Mouse (Mus musculus) liver, embryonic 18 days (tissue): ENCODE data around the gene Rdh5. TPM values are rescaled to one million over a fixed set of nuclear protein-coding genes. Genes with fewer than 3 reads are reported as not detected.

Source experiments
- polyA plus RNA-seq: library from polyadenylated mRNA; depleted of rRNA; stranded (reverse); fragments of >200 nt; gene quantifications from 2 replicates; pipeline ENCODE4 v1.2.3, GENCODE M21; 2012; rRNA removed

Rdh5 gene
- 23.6 and 27.6 TPM in 2 replicates for polyA plus RNA-seq

DNA sequence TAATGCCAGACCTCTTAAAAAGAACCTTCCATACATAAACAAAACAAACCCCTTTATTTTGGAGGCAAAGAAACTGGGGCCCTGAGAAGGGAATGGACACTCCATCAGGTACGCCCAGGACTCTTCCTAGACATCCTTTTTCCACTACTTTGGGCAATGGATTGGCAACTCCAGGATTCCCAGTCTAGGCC is at the start of gene Rdh5:
Gene Rdh5 (minus strand): TSS at position 67 of the 191 bp plus-strand sequence.

DNA sequence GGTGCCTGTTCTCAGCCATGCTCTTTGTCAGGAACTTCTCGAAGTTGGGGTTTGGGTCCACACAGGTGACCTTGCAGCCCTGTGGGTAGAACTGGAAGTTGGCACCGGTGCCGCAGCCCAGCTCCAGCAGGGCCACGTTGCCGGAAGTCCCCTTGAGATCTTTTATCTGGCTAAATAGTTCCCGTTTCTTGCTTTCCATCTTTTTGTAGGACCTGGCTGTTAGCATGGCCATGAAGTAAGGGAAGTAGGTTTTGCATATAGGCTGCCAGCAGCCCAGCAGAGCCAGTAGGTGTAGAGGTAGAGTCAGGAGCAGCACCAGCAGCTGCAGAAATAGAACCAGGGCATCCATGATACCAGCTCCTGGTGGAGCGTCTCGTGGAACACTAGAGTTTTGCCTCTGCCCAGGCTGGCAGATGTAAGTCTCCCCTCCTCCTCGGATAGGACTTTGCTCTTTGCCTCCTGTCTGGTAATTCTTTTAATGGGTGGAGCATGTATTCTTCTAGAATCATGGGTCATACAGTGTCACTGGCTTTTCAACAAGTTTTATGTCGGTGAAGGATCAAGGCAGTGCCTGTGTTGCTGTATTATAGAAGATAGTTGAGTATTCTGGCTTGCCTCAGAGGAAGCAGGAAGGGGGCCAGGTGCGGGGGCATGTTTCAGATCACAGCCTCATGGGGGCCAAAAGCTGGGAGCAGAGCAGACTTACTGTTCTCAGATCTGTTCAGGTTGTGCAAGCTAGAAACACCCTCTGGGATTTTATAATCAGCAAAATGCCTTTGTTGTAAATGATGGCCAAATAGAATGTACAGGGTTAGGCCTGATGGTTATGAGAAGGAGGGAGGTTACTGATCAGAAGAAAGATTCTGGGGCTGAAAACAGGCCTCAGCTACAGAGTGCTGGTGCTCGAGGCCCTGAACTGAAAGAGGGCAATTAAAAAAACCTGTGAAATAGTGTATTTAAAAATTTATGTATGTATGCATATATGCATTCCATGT is 38.2 kb upstream of the Rdh5 start, which contains the start of gene Mettl7b:
Gene Mettl7b (minus strand): TSS at position 399 of the 995 bp plus-strand sequence.

DNA sequence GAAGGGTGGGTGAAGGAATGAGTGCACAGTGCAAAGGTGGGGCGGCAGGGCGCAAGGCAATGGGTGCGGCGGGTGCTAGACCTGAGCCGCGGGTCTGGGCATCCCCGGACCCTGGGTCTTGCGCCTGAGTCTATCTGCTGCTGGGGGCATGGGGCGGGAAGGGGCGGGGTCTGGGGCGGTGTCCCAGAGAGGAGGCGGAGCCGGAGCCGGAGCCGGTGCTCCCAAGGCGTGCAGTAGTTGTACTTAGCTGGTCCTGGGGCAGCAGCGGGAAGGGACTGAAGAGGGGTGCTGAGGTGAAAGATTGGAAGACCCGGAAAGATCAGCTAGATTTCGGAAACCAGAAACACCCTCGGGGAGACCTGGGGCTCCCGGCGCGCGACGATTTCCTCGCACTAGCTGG is 10.9 kb upstream of the Rdh5 start, which contains the start of gene Itga7:
Gene Itga7 (plus strand): TSS at position 245 of the 400 bp plus-strand sequence.

DNA sequence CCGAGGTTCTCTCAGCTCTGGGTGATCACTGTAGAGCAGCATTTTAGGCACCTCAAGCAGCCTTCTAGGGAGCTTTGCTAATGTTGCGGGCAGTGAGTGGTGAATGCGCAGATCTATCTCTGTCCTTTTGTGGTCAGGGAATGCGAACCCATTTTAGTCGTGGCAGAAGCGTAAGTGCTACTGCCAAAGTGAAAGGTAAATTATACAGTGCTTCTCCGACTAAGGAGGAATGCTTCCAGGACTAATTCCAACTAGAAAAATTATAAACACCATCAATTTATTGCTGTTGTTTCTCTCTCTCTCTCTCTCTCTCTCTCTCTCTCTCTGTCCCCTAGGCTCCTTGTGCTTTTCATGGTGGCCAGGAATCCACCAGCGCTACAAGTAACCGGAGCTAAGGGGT is 1.2 kb upstream of the Rdh5 start, which contains the start of gene Bloc1s1:
Gene Bloc1s1 (minus strand): TSS at position 101 of the 400 bp plus-strand sequence.

DNA sequence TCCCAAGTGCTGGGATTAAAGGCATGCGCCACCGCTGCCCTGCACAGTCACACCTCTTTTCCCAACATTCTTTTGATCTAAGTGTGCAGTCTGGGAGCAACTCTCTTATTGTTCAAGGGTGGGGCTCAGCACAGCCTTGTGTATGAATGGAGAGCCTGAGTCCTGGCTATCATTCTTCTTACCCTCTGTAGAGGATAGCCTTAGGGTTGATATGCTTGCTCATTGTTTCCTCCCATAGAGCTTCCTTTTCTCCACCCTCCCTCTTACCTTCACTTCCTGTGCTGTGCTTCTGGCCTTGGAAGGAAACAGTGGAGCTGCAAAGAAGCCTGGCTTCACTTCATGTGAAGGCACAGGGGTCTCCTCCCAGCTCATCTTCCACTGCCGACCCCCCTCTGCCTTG is 22.0 kb downstream of the Rdh5 start, which contains the start of gene Cd63:
Gene Cd63 (plus strand): TSS at position 292 of the 400 bp plus-strand sequence.

DNA sequence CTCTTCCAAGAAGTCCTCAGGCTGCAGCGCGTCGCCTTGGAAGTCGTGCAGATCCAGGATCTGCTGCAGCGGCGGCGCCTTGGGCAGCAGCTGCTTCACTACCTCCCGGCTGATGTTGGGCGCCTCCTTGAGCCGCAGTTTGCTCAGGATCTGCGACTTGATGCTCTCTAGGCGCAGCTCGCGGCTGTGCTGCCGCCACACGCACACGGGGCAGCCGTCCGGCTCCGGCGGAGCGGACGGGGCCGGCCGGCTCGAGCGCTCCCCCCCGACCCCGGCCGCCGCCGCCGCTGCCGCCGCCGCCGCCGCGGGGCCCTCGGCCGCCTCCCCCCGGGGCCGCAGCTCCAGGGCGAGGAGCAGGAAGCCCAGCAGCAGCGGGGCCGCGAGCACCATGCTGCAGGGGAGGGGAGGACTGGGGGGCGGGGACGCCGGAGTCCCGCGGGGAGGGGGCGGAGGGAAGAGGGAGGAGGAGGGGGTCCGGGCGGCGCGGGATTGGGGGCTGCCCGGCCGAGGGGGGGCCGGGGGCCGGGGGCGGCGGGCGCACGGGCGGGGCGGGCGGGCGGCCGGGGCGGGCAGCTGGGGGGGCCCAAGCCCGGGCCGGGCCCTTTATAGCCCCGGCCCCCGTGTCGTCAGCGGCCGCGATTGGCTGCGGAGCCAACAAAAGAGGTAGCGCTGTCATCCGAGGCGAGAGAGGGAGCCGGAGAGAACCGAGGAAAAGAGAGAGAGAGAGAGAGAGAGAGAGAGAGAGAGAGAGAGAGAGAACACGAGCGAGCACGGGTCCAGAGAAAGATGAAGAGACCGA is 31.2 kb downstream of the Rdh5 start, which contains the start of gene Gdf11:
Gene Gdf11 (minus strand): TSS at position 423 of the 799 bp plus-strand sequence.

Other genes with a start within 250 kb of the Rdh5 start
- 6.8 and 8.7 TPM in 2 replicates for gene Suox, start 248.8 kb downstream of the Rdh5 start, polyA plus RNA-seq
- gene Rab5b, start 226.6 kb downstream of the Rdh5 start, polyA plus RNA-seq: 32.7 and 34.3 TPM in 2 replicates
- 0.49 and 0.59 TPM in 2 replicates for gene Pmel, start 218.7 kb downstream of the Rdh5 start, polyA plus RNA-seq
- 31.5 and 32.7 TPM in 2 replicates for gene Cdk2, start 217.9 kb downstream of the Rdh5 start, polyA plus RNA-seq
- gene Dgka, start 178.0 kb downstream of the Rdh5 start, polyA plus RNA-seq: 4.4 and 4.6 TPM in 2 replicates
- gene Pym1, start 175.0 kb downstream of the Rdh5 start, polyA plus RNA-seq: 15.6 and 15.9 TPM in 2 replicates
- gene Mmp19, start 132.0 kb downstream of the Rdh5 start, polyA plus RNA-seq: 11.1 and 11.9 TPM in 2 replicates
- gene Dnajc14, start 118.8 kb downstream of the Rdh5 start, polyA plus RNA-seq: 6.7 and 6.8 TPM in 2 replicates
- gene Tmem198b, start 118.5 kb downstream of the Rdh5 start, polyA plus RNA-seq: 2.8 and 3.0 TPM in 2 replicates
- gene Sarnp, start 105.6 kb downstream of the Rdh5 start, polyA plus RNA-seq: 46.5 and 49.9 TPM in 2 replicates
- 54.1 and 59.0 TPM in 2 replicates for gene Ormdl2, start 101.2 kb downstream of the Rdh5 start, polyA plus RNA-seq
- gene Gdf11, start 31.2 kb downstream of the Rdh5 start, polyA plus RNA-seq: 0.09 and 0.11 TPM in 2 replicates
- gene Cd63, start 21.9 kb downstream of the Rdh5 start, polyA plus RNA-seq: 56.7 and 68.3 TPM in 2 replicates
- 126 and 132 TPM in 2 replicates for gene Bloc1s1, start 1.1 kb upstream of the Rdh5 start, polyA plus RNA-seq
- 0.36 and 0.44 TPM in 2 replicates for gene Itga7, start 10.9 kb upstream of the Rdh5 start, polyA plus RNA-seq
- gene Mettl7b, start 38.1 kb upstream of the Rdh5 start, polyA plus RNA-seq: 0.27 and 0.96 TPM in 2 replicates
- not detected in 2 replicates for gene Olfr9, start 66.5 kb upstream of the Rdh5 start, polyA plus RNA-seq
- not detected in 2 replicates for gene Olfr763, start 87.9 kb upstream of the Rdh5 start, polyA plus RNA-seq
- not detected in 2 replicates for gene Olfr764-ps1, start 117.0 kb upstream of the Rdh5 start, polyA plus RNA-seq
- not detected in 2 replicates for gene Olfr765, start 127.1 kb upstream of the Rdh5 start, polyA plus RNA-seq
- gene Olfr766-ps1, start 146.1 kb upstream of the Rdh5 start, polyA plus RNA-seq: not detected in 2 replicates
- gene Olfr767, start 160.0 kb upstream of the Rdh5 start, polyA plus RNA-seq: not detected in 2 replicates
- not detected in 2 replicates for gene Olfr768, start 176.5 kb upstream of the Rdh5 start, polyA plus RNA-seq
- not detected in 2 replicates for gene Olfr769, start 195.0 kb upstream of the Rdh5 start, polyA plus RNA-seq
- gene Olfr770, start 216.1 kb upstream of the Rdh5 start, polyA plus RNA-seq: not detected in 2 replicates
- not detected in 2 replicates for gene Olfr771, start 241.9 kb upstream of the Rdh5 start, polyA plus RNA-seq